Comparison of ENCODE assay signal across 9 mouse cellular contexts in genomic region chr14:31891500-31892185, GRCm38 (mm10).
DNase-seq lines count a peak whose midpoint lies in the region; ATAC-seq and TF ChIP-seq lines count a peak whose summit lies in the region.
"Had no signal": no experiment of that assay in that cellular context is flagged by ENCODE, and none has a peak within 500 bp of the region (broad histone marks: within the 10 kb centered on the region; RNA-seq: fewer than 3 reads in every experiment).

No protein-coding gene starts in this region.

- H3K4me2 ChIP-seq in heart, embryonic 13.5 days = peak overlapping the region; percentile 66
- H3K4me2 ChIP-seq in lung, postnatal 0 days (replicated peaks; ENCODE audit: low read depth, low read length) = peak overlapping the region; percentile 34

- no peak for TF ChIP-seq CTCF in lung, postnatal 0 days (IDR thresholded peaks at IDR 0.05)

- no peaks in the 10 kb centered on the region for H3K27me3 ChIP-seq in heart, embryonic 13.5 days (replicated peaks)
- no peaks in the 10 kb centered on the region for H3K27me3 ChIP-seq in lung, postnatal 0 days (replicated peaks; ENCODE audit: insufficient read depth, low read length)

- H3K9me3 ChIP-seq in heart, embryonic 13.5 days = no peaks in the 10 kb centered on the region
- no peaks in the 10 kb centered on the region for H3K9me3 ChIP-seq in lung, postnatal 0 days (ENCODE audit: low read length)
- H3K9me3 ChIP-seq: G1E had no signal

- peak overlapping the region; percentile 35 for H3K4me3 ChIP-seq in heart, embryonic 13.5 days
- peak overlapping the region; percentile 10; the same call in 1 of the 2 replicates for H3K4me3 ChIP-seq in lung, postnatal 0 days (ENCODE audit: low read depth, low read length)

- TF ChIP-seq EP300 in lung, postnatal 0 days (IDR thresholded peaks at IDR 0.05) = no peak

- 5% methylated on average over 16 of the region's 16 CpGs for WGBS in heart, embryonic 13.5 days
- 6% methylated on average over 16 of the region's 16 CpGs for WGBS in lung, postnatal 0 days

- peak overlapping the region; percentile 54; the same call in 1 of the 2 replicates for H3K9ac ChIP-seq in heart, embryonic 13.5 days
- H3K9ac ChIP-seq in lung, postnatal 0 days (replicated peaks; ENCODE audit: low read depth) = no peak overlapping the region

- peak overlapping the region; percentile 34 for H3K27ac ChIP-seq in heart, embryonic 13.5 days (replicated peaks)
- peak overlapping the region; percentile 32; the same call in 1 of the 2 replicates for H3K27ac ChIP-seq in lung, postnatal 0 days (ENCODE audit: low read length)

- H3K36me3 ChIP-seq in heart, embryonic 13.5 days = no peaks in the 10 kb centered on the region
- no peaks in the 10 kb centered on the region for H3K36me3 ChIP-seq in lung, postnatal 0 days (ENCODE audit: insufficient read depth, low read length)
- H3K36me3 ChIP-seq: G1E had no signal

- DNase-seq in heart, adult 11 months = peak; percentile 93
- no peak for DNase-seq in heart, adult 8-10 months (ENCODE audit: low spot score)
- peak; percentile 87 for DNase-seq in embryo, embryonic 9.5 days (ENCODE audit: extremely low spot score)
- DNase-seq in layer of hippocampus, postnatal 14 days (ENCODE audit: low spot score in 2 of 2) = peak; percentile 22 to 24
- peak; percentile 67 for DNase-seq in lung, postnatal 0 days (ENCODE audit: low spot score)
- peak; percentile 80 for DNase-seq in right cerebral cortex, adult 18-20 months

- ATAC-seq in heart, embryonic 13.5 days (ENCODE audit: extremely low read depth, insufficient number of reproducible peaks, low FRiP score, low TSS enrichment) = no peak
- peak; percentile 90 for ATAC-seq in lung, postnatal 0 days
- ATAC-seq in cerebellum, adult (ENCODE audit: insufficient number of reproducible peaks, low FRiP score, low TSS enrichment) = no peak

- H3K4me1 ChIP-seq in heart, embryonic 13.5 days = peaks cover 26% of the 10 kb centered on the region
- H3K4me1 ChIP-seq in lung, postnatal 0 days (ENCODE audit: insufficient read depth, low read depth, low read length) = peaks cover 7% of the 10 kb centered on the region; the same call in 1 of the 2 replicates
